Mouse (Mus musculus): ENCODE measurements around the gene Fam214b.
A peak's percentile ranks its signal among the peaks of the same experiment; 100 is the strongest.

Gene Fam214b

GRCm38 (mm10) chr4:43038567-43039495, 7.2 kb downstream of the Fam214b start:
- peak; percentile 67 for DNase-seq (ENCODE audit: low read depth, low spot score)

GRCm38 (mm10) chr4:43037860-43038566, 8.0 kb downstream of the Fam214b start:
- peak; percentile 80 for DNase-seq (ENCODE audit: low read depth, low spot score)

GRCm38 (mm10) chr4:43036356-43036755, 9.7 kb downstream of the Fam214b start:
- no peak for DNase-seq (ENCODE audit: low read depth, low spot score)

- no peak for DNase-seq (ENCODE audit: low read depth, low spot score)
Observed at GRCm38 (mm10) chr4:43035851-43036250, 10.2 kb downstream of the Fam214b start.

- no peak for DNase-seq (ENCODE audit: low read depth, low spot score)
Observed at GRCm38 (mm10) chr4:43033481-43033880, 12.5 kb downstream of the Fam214b start.

GRCm38 (mm10) chr4:43032501-43032900, 13.5 kb downstream of the Fam214b start:
- DNase-seq (ENCODE audit: low read depth, low spot score) = no peak

GRCm38 (mm10) chr4:43031237-43031995, 14.6 kb downstream of the Fam214b start, which contains the start of gene Stoml2:
Stoml2 (minus strand) TSS chr4:43031710.
- peak; percentile 83 for DNase-seq (ENCODE audit: low read depth, low spot score)

GRCm38 (mm10) chr4:43030780-43031230, 15.2 kb downstream of the Fam214b start:
- DNase-seq (ENCODE audit: low read depth, low spot score) = peak; percentile 31

GRCm38 (mm10) chr4:43030352-43030751, 15.7 kb downstream of the Fam214b start:
- no peak for DNase-seq (ENCODE audit: low read depth, low spot score)

GRCm38 (mm10) chr4:43029749-43030148, 16.3 kb downstream of the Fam214b start:
- DNase-seq (ENCODE audit: low read depth, low spot score) = no peak

- DNase-seq (ENCODE audit: low read depth, low spot score) = no peak
Observed at GRCm38 (mm10) chr4:43029121-43029520, 16.9 kb downstream of the Fam214b start.

- peak; percentile 89 for DNase-seq (ENCODE audit: low read depth, low spot score)
Observed at GRCm38 (mm10) chr4:43025084-43025960, 20.7 kb downstream of the Fam214b start, which contains the start of gene Pigo. Pigo (minus strand) TSS chr4:43025819.

GRCm38 (mm10) chr4:43024673-43025072, 21.3 kb downstream of the Fam214b start:
- no peak for DNase-seq (ENCODE audit: low read depth, low spot score)

GRCm38 (mm10) chr4:43021341-43021740, 24.7 kb downstream of the Fam214b start:
- no peak for DNase-seq (ENCODE audit: low read depth, low spot score)

GRCm38 (mm10) chr4:43020876-43021275, 25.1 kb downstream of the Fam214b start:
- no peak for DNase-seq (ENCODE audit: low read depth, low spot score)

GRCm38 (mm10) chr4:43019641-43020465, 26.2 kb downstream of the Fam214b start:
- DNase-seq (ENCODE audit: low read depth, low spot score) = no peak

- no peak for DNase-seq (ENCODE audit: low read depth, low spot score)
Observed at GRCm38 (mm10) chr4:43019176-43019575, 26.8 kb downstream of the Fam214b start.

GRCm38 (mm10) chr4:43018156-43018555, 27.9 kb downstream of the Fam214b start:
- DNase-seq (ENCODE audit: low read depth, low spot score) = no peak

- no peak for DNase-seq (ENCODE audit: low read depth, low spot score)
Observed at GRCm38 (mm10) chr4:43012091-43012490, 33.9 kb downstream of the Fam214b start.
